Mouse (Mus musculus) heart, postnatal 4 days (tissue): Measurements from ENCODE around the gene Prf1. TPM values are rescaled to one million over a fixed set of nuclear protein-coding genes. Genes with fewer than 3 reads are reported as not detected.

Experiments
- DNase-seq: peaks from one replicate; pipeline ENCODE4 v3.0.0; 2021
- total RNA-seq, 2 experiments: library from RNA; stranded (reverse); gene quantifications; 2 replicates each; pipeline ENCODE4 v1.2.3; 2021

Gene Prf1
- total RNA-seq, 2 experiments from 2014 or later, result 0.09 TPM; not detected in 1

GRCm38 (mm10) chr10:61341045-61341444 lies 43.4 kb downstream of the Prf1 start:
- no peak for DNase-seq

DNA sequence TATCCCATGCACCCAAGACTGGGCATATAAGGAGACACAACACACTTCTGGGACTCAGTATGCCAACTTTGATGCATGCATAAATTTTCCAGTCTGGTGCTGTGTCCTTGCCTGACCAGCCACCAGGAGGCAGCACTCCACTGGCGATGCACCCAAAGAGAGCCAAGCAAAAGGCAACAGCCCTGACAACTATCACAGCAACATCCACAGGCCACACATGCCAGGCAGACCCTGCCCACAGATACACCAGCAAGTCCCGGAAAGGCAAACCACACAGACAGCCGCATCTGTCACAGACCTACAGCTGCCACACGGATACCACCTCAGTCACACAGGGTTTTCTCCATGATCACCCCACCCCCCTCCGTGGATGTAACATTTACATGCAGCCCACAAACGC lies 43.9 kb downstream of the Prf1 start:
- peak; percentile 86 for DNase-seq

GRCm38 (mm10) chr10:61342750-61343149 lies 45.1 kb downstream of the Prf1 start:
- no peak for DNase-seq

DNA sequence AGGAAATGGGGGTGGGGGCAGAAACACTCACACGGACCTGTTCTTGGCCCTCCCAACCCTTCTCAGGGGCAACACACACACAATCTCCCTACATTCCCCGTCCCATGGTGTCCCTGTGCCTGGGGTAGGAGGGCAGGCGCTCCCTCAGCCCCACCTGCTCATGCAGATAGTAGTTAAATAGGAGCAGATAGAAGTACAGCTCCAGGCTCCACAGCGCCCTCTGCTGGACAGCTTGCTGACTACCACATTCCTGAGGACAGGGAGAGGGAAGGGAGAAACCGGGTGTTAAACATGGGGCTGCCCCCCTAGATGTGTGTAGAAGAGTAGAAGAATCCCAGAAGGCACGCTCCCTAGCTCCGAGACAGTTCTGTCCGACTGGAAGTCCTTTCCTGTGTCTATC lies 46.3 kb downstream of the Prf1 start:
- peak; percentile 80 for DNase-seq

- DNase-seq, result no peak
These were observed 47.5 kb downstream of the Prf1 start for GRCm38 (mm10) chr10:61345179-61345578.

DNA sequence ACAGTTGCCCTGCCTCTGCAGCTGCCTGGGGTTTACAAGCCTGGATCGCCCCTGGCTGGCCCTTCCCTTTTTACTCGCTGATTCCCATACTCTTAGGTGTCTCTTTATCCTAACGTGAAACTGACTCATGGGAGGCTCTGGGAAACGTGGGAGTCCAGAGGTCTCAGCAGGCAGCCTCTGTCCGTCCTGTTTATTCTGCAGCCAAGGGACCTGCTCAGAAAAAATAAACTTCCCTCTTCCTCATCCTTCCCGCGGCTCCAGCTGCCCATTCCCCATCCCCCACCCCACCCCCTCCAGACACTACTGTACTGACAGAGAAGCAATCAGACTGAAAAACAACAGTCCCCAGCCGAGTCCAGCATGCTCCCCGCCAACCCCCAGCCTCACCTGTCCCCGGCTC lies 48.7 kb downstream of the Prf1 start:
- no peak for DNase-seq

DNA sequence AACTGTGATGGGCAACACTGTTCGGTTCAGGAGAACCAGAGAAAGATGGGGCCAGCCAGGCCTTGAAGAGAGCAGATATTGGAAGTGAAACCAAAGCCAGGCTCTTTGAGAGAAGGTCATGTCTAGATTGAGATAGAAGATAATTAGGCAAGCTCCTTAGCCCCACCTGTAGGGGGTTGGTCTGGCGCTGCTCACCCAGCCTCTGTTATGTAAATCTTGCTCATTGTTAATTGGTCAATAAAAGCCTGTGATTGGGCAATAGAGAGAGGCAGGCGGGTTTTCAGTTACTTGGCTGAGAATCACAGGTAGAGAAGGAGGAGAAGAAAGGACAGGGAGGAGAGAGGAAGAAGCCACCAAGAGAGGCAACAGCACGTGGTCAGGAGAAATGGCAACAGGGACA lies 53.6 kb downstream of the Prf1 start:
- no peak for DNase-seq

Other genes with a start within 250 kb of the Prf1 start
- 10 to 100 TPM; 20.8 to 21.8 TPM for gene Pcbd1, start 208.5 kb upstream of the Prf1 start, total RNA-seq
- gene Sgpl1, start 150.1 kb upstream of the Prf1 start, total RNA-seq, result 10 to 100 TPM; 26.2 to 29.3 TPM
- not detected for gene Tbata, start 125.9 kb upstream of the Prf1 start, total RNA-seq
- 1 to 10 TPM; 6.9 to 7.5 TPM for gene Adamts14, start 24.4 kb upstream of the Prf1 start, total RNA-seq
- gene Pald1, start 85.7 kb downstream of the Prf1 start, total RNA-seq, result 10 to 100 TPM; 38.1 to 38.9 TPM
- under 1 TPM; 0.24 to 0.32 TPM for gene Nodal, start 120.1 kb downstream of the Prf1 start, total RNA-seq
- 10 to 100 TPM; 95.4 to 95.9 TPM for gene Eif4ebp2, start 154.8 kb downstream of the Prf1 start, total RNA-seq
- 10 to 100 TPM; 16.4 to 17.1 TPM for gene Lrrc20, start 178.0 kb downstream of the Prf1 start, total RNA-seq